Mouse (Mus musculus) neural tube, postnatal 0 days (tissue): ENCODE data around the gene Lig4. TPM values are rescaled to one million over a fixed set of nuclear protein-coding genes. Genes with fewer than 3 reads are reported as not detected.

ENCODE experiments used
- polyA plus RNA-seq: library from polyadenylated mRNA; unstranded; fragments of >200 nt; fragmentation: Nextera tagmentation; extraction: Ambion mirVana; gene quantifications from 2 replicates; pipeline ENCODE4 v1.2.1, GENCODE M21; 2015

Lig4 gene
- polyA plus RNA-seq = 5.6 and 7.1 TPM in 2 replicates

DNA sequence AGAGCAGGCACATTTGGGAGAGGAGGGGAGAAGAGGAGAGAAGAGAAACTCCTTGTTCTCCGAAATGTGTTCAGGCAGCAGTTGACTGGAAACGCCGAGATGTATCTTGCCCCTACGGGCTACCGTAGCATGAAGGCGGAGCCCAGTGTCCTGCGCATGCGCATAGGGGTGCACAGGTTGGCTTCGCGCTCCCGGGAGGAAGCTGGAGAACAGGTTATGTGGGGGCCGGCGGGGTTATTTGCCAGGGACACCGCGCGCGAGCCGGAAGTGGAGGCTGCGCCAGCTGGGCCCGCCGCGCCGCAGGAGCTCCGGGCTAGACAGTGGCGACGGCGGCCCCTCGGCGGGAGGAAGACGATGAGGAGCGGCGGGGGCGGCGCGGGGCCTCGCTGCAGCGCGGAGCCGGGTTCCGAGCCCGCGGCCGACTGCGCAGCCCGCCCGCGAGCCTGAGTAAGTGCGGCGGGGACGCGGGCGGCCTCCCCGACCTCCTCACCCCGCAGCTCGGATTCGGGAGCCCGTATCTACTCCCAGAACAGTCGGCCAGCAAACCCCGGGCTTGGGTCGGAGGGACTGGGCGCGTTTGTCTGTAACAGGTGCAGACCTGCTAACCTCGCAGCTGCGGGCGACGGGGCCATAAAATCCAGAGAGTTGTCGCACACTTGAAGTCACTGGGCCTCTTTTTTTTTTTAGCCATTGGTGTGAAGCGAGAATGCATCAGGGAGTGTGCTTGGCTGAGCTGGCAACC is at the start of gene Lig4, which contains the start of gene Abhd13:
Gene Lig4 (minus strand): TSS at position 114 of the 742 bp plus-strand sequence.
Gene Abhd13 (plus strand): TSS at position 135 of the 742 bp plus-strand sequence.

DNA sequence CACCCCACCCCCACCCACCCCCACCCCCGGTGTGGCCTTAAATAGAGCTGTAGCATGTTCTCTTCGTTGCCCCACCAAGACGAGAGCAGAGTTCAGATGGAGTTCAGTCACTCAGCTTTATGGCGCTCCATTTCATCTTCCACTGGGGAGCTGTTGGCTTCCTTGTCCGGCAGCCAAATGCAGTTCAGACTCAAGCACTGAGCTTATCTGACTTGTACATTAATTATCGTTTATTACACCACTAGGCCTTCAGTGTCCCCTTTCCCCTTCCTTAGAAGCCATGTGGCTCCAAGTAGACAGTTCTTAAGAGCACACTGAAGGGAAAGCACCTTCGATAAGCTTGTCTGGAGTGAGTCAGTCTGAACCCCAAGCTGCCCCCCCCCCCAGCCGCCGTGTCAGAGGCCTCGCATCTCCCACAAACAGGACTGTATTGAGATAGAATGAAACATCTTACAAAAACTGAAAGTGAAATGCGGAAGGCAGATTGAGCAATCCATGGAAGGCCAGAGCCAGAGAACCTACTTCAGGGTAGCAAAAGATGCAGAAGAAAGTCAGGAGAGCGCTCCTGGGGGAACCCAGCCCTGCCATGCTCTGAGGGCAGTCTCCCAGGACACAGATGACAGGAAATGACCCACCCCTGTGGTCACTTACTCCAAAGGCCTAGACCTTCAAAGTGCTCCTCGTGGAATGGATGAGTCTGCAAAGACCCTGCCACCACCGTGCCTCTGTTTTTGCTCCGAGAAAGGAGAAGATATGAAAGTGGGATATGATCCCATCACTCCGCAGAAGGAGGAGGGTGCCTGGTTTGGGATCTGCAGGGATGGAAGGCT is 28.9 kb upstream of the Lig4 start, which contains the start of gene Tnfsf13b:
Gene Tnfsf13b (plus strand): TSS at position 312 of the 830 bp plus-strand sequence.

Other genes with a start within 250 kb of the Lig4 start
- gene Fam155a, start 206.5 kb downstream of the Lig4 start, polyA plus RNA-seq = 33.4 and 36.0 TPM in 2 replicates
- gene Gm10217, start 113.4 kb downstream of the Lig4 start, polyA plus RNA-seq = not detected in 2 replicates
- 13.2 and 13.6 TPM in 2 replicates for gene Abhd13, start within 50 bp of the Lig4 start, polyA plus RNA-seq
- 1.4 and 1.5 TPM in 2 replicates for gene Tnfsf13b, start 28.8 kb upstream of the Lig4 start, polyA plus RNA-seq
- gene Myo16, start 176.2 kb upstream of the Lig4 start, polyA plus RNA-seq = 8.1 and 8.2 TPM in 2 replicates